Mouse (Mus musculus) kidney, postnatal 10 days (tissue): ENCODE measurements at regions not wholly inside any gene's neighbourhood (a gene's known extent, or its start where the extent isn't known, plus 50 kb on each side); places are given as distances from the start of the nearest gene placed in this dataset.

Source experiments
- DNase-seq: peaks from one replicate; pipeline ENCODE4 v3.0.0; 2021; ENCODE audit warnings: mixed read lengths

DNA sequence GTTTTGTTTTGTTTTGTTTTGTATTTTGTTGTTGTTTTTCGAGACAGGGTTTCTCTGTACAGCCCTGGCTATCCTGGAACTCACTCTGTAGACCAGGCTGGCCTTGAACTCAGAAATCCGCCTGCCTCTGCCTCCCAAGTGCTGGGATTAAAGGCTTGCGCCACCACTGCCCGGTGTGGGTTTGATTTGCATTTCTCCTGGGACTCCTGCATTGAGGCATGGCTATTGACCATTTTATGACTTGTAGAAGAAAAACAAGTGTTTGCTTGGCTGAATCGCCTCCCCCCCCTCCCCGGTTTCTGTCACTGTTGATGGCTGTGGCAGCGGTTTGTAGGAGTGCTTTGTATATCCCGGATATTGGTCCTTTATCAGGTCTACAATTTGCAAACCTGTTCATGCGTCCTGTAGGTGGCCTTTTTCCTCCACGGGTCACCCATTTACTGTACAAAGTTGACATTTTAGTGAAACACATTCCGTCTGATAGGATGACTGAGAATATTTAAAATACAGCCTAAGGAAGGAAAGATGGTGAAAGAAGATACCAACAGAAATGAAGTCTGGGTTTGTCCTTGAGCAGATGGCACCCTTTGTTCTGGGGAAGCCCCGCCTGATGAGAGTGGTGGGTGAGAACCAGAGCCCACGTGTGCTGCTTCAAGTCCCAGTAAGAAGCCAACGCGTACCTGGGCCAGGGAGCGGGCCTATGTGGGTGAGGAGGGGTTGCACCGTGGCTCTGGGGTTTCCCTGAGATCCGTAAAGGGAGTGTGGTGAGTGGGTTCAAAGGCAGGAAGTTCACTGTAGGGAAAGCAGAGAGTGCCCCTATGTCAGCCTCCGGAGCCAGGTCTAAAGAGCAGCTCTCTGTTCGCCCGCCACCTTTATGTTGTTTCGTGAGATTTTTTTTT lies 52.6 kb upstream of the Smndc1 start:
- DNase-seq: no peak

DNA sequence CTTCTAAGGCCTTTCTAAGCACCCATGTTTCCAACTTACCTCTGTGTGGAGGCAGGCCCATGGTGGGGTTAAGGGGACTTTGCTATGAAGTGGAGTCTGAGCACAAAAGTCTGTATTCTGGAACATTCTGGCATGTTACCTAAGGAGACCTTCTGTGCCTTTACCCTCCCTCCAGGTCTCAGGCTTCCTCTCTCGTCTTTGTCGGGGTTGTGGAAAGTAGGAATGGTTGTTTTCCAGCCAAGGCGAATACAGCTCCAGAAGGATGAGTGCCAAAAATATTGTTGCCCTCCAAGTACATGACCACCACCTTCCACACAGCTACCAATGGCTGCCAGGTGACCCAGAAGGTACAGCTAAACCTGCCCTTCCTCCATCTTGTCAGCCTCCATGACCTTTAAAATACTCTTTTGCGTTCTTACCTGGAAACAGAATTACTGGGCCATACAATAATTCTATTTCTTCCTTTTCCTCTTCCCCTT lies 51.8 kb upstream of the Smndc1 start:
- DNase-seq: no peak

DNA sequence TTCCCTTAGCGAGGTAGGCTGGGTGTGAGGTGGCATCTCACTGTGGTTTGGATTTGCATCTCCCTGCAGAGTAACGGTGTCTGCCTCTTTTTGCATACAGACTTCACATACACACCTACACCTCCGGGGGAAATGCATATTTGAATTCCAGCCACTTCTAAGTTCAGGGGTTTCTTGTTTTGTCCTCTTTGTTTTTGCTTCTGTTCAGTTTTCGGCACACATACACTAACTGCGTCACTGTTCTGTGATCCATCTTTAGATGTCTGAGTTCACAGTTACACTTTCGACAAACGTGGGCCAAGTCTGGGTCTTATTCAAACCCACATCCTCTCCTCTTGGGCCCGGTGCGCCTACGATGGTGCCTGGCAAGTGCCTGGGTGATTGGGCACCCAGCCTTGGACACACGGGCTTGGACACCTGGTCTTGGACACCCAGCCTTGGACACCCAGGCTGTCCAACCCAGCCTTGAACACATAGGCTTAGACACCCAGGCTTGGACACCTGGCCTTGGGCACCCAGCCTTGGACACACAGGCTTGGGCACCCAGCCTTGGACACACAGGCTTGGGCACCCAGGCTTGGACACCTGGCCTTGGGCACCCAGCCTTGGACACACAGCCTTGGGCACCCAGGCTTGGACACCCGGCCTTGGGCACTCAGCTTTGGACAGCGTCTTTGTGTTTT lies 51.2 kb upstream of the Smndc1 start:
- no peak for DNase-seq

DNA sequence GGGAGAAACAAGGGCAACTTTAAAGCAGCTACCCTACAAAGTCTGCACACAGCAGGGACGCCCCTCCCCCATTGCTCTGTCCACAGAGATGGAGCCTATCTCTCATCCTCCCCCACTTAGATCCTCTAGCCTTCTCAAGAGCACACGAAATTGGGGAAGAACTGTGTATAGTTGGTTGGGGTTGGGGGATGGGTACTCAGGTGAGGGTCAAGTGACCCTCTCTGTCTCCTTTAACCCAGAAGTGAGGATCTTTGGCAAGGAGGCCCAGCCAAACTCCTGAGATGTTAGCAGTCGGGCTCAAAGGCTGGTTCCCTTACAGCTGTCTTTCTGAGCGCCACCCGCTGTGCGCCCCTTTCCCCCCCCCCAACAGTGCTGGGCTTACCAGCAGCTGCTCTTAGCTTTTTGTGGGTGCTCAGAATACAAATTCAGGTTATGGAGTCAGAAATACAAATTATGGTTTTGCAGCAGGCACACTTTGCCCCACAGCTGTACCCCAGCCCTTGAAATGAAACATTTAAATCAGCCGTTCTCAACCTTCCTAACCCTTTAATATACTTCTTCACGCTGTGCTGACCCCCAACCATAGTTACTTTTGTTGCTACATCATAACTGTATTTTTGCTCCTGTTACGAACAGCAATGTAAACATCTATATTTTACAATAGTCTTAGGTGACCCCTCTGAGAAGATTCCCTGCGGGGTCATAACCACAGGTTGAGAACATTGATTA lies 50.1 kb upstream of the Smndc1 start:
- no peak for DNase-seq
